Mouse (Mus musculus): ENCODE measurements around the gene Clp1. TPM values are rescaled to one million over a fixed set of nuclear protein-coding genes. Genes with fewer than 3 reads are reported as not detected.

Clp1 gene
- polyA plus RNA-seq, 1 experiment = 15.8 TPM

- TF ChIP-seq CTCF (IDR thresholded peaks at IDR 0.05; ENCODE audit: borderline replicate concordance, extremely low read depth, insufficient read depth, insufficient read length) (no peak), POLR2A (IDR thresholded peaks at IDR 0.05; ENCODE audit: borderline replicate concordance, extremely low read depth, insufficient read depth, insufficient read length, poor library complexity, severe bottlenecking) (no peak)
- no peak for DNase-seq (ENCODE audit: low read depth)
Measured at GRCm38 (mm10) chr2:84704329-84704728, 22.8 kb downstream of the Clp1 start.

GRCm38 (mm10) chr2:84703497-84703896 lies 23.7 kb downstream of the Clp1 start:
- DNase-seq (ENCODE audit: low read depth) = no peak
- no peak for TF ChIP-seq POLR2A (IDR thresholded peaks at IDR 0.05; ENCODE audit: borderline replicate concordance, extremely low read depth, insufficient read depth, insufficient read length, poor library complexity, severe bottlenecking)
- no peak for TF ChIP-seq CTCF (IDR thresholded peaks at IDR 0.05; ENCODE audit: borderline replicate concordance, extremely low read depth, insufficient read depth, insufficient read length)

- TF ChIP-seq POLR2A (IDR thresholded peaks at IDR 0.05; ENCODE audit: borderline replicate concordance, extremely low read depth, insufficient read depth, insufficient read length, poor library complexity, severe bottlenecking) = no peak
- TF ChIP-seq CTCF (IDR thresholded peaks at IDR 0.05; ENCODE audit: borderline replicate concordance, extremely low read depth, insufficient read depth, insufficient read length) = no peak
- DNase-seq (ENCODE audit: low read depth) = no peak
Measured at GRCm38 (mm10) chr2:84695007-84695695, 32.0 kb downstream of the Clp1 start.

GRCm38 (mm10) chr2:84690050-84690449 lies 37.1 kb downstream of the Clp1 start:
- no peak for TF ChIP-seq POLR2A (IDR thresholded peaks at IDR 0.05; ENCODE audit: borderline replicate concordance, extremely low read depth, insufficient read depth, insufficient read length, poor library complexity, severe bottlenecking)

GRCm38 (mm10) chr2:84688080-84688844 lies 38.9 kb downstream of the Clp1 start:
- DNase-seq (ENCODE audit: low read depth) = no peak
- TF ChIP-seq CTCF (IDR thresholded peaks at IDR 0.05; ENCODE audit: borderline replicate concordance, extremely low read depth, insufficient read depth, insufficient read length) = no peak
- no peak for TF ChIP-seq POLR2A (IDR thresholded peaks at IDR 0.05; ENCODE audit: borderline replicate concordance, extremely low read depth, insufficient read depth, insufficient read length, poor library complexity, severe bottlenecking)

More at GRCm38 (mm10) chr2:84690050-84690449, 37.1 kb downstream of the Clp1 start:
- no peak for DNase-seq (ENCODE audit: low read depth)

- DNase-seq (ENCODE audit: low read depth) = no peak
- TF ChIP-seq POLR2A (IDR thresholded peaks at IDR 0.05; ENCODE audit: borderline replicate concordance, extremely low read depth, insufficient read depth, insufficient read length, poor library complexity, severe bottlenecking) (no peak), CTCF (IDR thresholded peaks at IDR 0.05; ENCODE audit: borderline replicate concordance, extremely low read depth, insufficient read depth, insufficient read length) (no peak)
Measured at GRCm38 (mm10) chr2:84682605-84683183, 44.5 kb downstream of the Clp1 start.

GRCm38 (mm10) chr2:84679016-84679415 lies 48.1 kb downstream of the Clp1 start, which contains the start of gene Tmx2:
Tmx2 (minus strand) TSS chr2:84679140.
- no peak for DNase-seq (ENCODE audit: low read depth)
- no peak for TF ChIP-seq POLR2A (IDR thresholded peaks at IDR 0.05; ENCODE audit: borderline replicate concordance, extremely low read depth, insufficient read depth, insufficient read length, poor library complexity, severe bottlenecking)
- no peak for TF ChIP-seq CTCF (IDR thresholded peaks at IDR 0.05; ENCODE audit: borderline replicate concordance, extremely low read depth, insufficient read depth, insufficient read length)

GRCm38 (mm10) chr2:84677968-84678880 lies 48.9 kb downstream of the Clp1 start, which contains the start of the genes Gm28635 and Med19:
Gm28635 (minus strand) TSS chr2:84678041.
Med19 (plus strand) TSS chr2:84678402.
- peak; percentile 100 for DNase-seq (ENCODE audit: low read depth)
- TF ChIP-seq CTCF (IDR thresholded peaks at IDR 0.05; ENCODE audit: borderline replicate concordance, extremely low read depth, insufficient read depth, insufficient read length) (no peak), POLR2A (IDR thresholded peaks at IDR 0.05; ENCODE audit: borderline replicate concordance, extremely low read depth, insufficient read depth, insufficient read length, poor library complexity, severe bottlenecking) (peak; percentile 66; the same call in 1 of the 2 replicates)

- DNase-seq (ENCODE audit: low read depth) = no peak
Measured at GRCm38 (mm10) chr2:84677270-84677967, 49.7 kb downstream of the Clp1 start.

More at GRCm38 (mm10) chr2:84677270-84677967, 49.7 kb downstream of the Clp1 start:
- peak; percentile 37; the same call in 1 of the 2 replicates for TF ChIP-seq CTCF (IDR thresholded peaks at IDR 0.05; ENCODE audit: borderline replicate concordance, extremely low read depth, insufficient read depth, insufficient read length)
- TF ChIP-seq POLR2A (IDR thresholded peaks at IDR 0.05; ENCODE audit: borderline replicate concordance, extremely low read depth, insufficient read depth, insufficient read length, poor library complexity, severe bottlenecking) = no peak

Other genes with a start within 250 kb of the Clp1 start
- gene Ctnnd1, start 76.6 kb downstream of the Clp1 start, polyA plus RNA-seq (2012; rRNA removed) = 78.6 and 86.7 TPM in 2 replicates
- not detected in 2 replicates for gene Btbd18, start 68.3 kb downstream of the Clp1 start, polyA plus RNA-seq (2012; rRNA removed)
- 193 and 319 TPM in 2 replicates for gene Selenoh, start 56.6 kb downstream of the Clp1 start, polyA plus RNA-seq (2012; rRNA removed)
- gene Gm28635, start 49.3 kb downstream of the Clp1 start, polyA plus RNA-seq (2012; rRNA removed) = 0.03 TPM in 1 of 2 replicates, not detected in the other
- gene Med19, start 48.9 kb downstream of the Clp1 start, polyA plus RNA-seq (2012; rRNA removed) = 33.6 and 40.1 TPM in 2 replicates
- gene Tmx2, start 48.2 kb downstream of the Clp1 start, polyA plus RNA-seq (2012; rRNA removed) = 129 and 170 TPM in 2 replicates
- gene Zdhhc5, start 12.2 kb downstream of the Clp1 start, polyA plus RNA-seq (2012; rRNA removed) = 34.8 and 35.4 TPM in 2 replicates
- gene Ypel4, start 6.7 kb upstream of the Clp1 start, polyA plus RNA-seq (2012; rRNA removed) = 41.7 and 61.5 TPM in 2 replicates
- gene Gm19426, start 16.3 kb upstream of the Clp1 start, polyA plus RNA-seq (2012; rRNA removed) = 6.8 and 7.6 TPM in 2 replicates
- 22.5 and 29.6 TPM in 2 replicates for gene Serping1, start 48.1 kb upstream of the Clp1 start, polyA plus RNA-seq (2012; rRNA removed)
- 12.2 and 13.8 TPM in 2 replicates for gene Ube2l6, start 71.5 kb upstream of the Clp1 start, polyA plus RNA-seq (2012; rRNA removed)
- gene Smtnl1, start 95.3 kb upstream of the Clp1 start, polyA plus RNA-seq (2012; rRNA removed) = not detected in 2 replicates
- gene Timm10, start 99.6 kb upstream of the Clp1 start, polyA plus RNA-seq (2012; rRNA removed) = 62.7 and 80.6 TPM in 2 replicates
- gene Slc43a1, start 111.5 kb upstream of the Clp1 start, polyA plus RNA-seq (2012; rRNA removed) = 3.4 and 5.9 TPM in 2 replicates
- gene Rtn4rl2, start 159.4 kb upstream of the Clp1 start, polyA plus RNA-seq (2012; rRNA removed) = 18.3 and 32.2 TPM in 2 replicates
- gene Slc43a3, start 209.2 kb upstream of the Clp1 start, polyA plus RNA-seq (2012; rRNA removed) = 10.1 and 10.6 TPM in 2 replicates

Measured in brain, embryonic 14.5 days (tissue).